Mouse (Mus musculus) kidney, embryonic 14.5 days (tissue): ENCODE results near the gene Lrp5. TPM values are rescaled to one million over a fixed set of nuclear protein-coding genes. Genes with fewer than 3 reads are reported as not detected.

ENCODE experiments used
- ATAC-seq: fragments of 200-750 bp; cut with Nextera tagmentation; 2 replicates; pipeline ENCODE4 v1.8.0; 2017; ENCODE audit warnings: moderate number of reproducible peaks, mild to moderate bottlenecking, moderate TSS enrichment, moderate library complexity; ENCODE audit not compliant: low FRiP score, low TSS enrichment
- H3K27ac ChIP-seq: fragments of 300-500 bp; sonication (generic); 2 replicates; pipeline ENCODE4 v1.5.1; 2014; ENCODE audit warnings: low read depth, mild to moderate bottlenecking, low read length, moderate library complexity, mixed read lengths
- H3K27me3 ChIP-seq: fragments of 300-500 bp; sonication (generic); 2 replicates; pipeline ENCODE4 v1.6.1; 2014; ENCODE audit warnings: mild to moderate bottlenecking, low read length; ENCODE audit not compliant: control insufficient read depth, insufficient read depth
- H3K36me3 ChIP-seq: fragments of 300-500 bp; sonication (generic); 2 replicates; pipeline ENCODE4 v1.6.1; 2014; ENCODE audit warnings: low read length, mixed read lengths; ENCODE audit not compliant: control insufficient read depth, insufficient read depth
- H3K4me1 ChIP-seq: fragments of 300-500 bp; sonication (generic); 2 replicates; pipeline ENCODE4 v1.6.1; 2014; ENCODE audit warnings: low read length, mixed read lengths; ENCODE audit not compliant: control insufficient read depth, insufficient read depth
- H3K4me2 ChIP-seq: fragments of 300-500 bp; sonication (generic); replicated peaks from 2 replicates; pipeline ENCODE4 v1.6.1; 2014; ENCODE audit warnings: low read depth, mild to moderate bottlenecking, low read length
- H3K4me3 ChIP-seq: fragments of 300-500 bp; sonication (generic); 2 replicates; pipeline ENCODE4 v1.5.1; 2014; ENCODE audit warnings: mild to moderate bottlenecking, low read length
- H3K9ac ChIP-seq: fragments of 300-500 bp; sonication (generic); 2 replicates; pipeline ENCODE4 v1.6.1; 2014; ENCODE audit warnings: low read depth, mild to moderate bottlenecking, low read length, moderate library complexity
- H3K9me3 ChIP-seq: fragments of 300-500 bp; sonication (generic); 2 replicates; pipeline ENCODE4 v1.6.1; 2016; ENCODE audit warnings: low read length; ENCODE audit not compliant: control insufficient read depth
- WGBS: fragments of 180-500 bp; shearing (Covaris S2); extraction: QIAGEN DNeasy Blood & Tissue Kit; methylation state at CpG from one replicate; pipeline ENCODE4 v1.1.7; 2014; 5-methylcytosine and 5-hydroxymethylcytosine counted together
- polyA plus RNA-seq: library from polyadenylated mRNA; unstranded; fragments of >200 nt; fragmentation: Nextera tagmentation; extraction: Ambion mirVana; gene quantifications from 2 replicates; pipeline ENCODE4 v1.2.1, GENCODE M21; 2014

Gene Lrp5
- polyA plus RNA-seq, 1 experiment from 2014 or later = 10.1 TPM

DNA sequence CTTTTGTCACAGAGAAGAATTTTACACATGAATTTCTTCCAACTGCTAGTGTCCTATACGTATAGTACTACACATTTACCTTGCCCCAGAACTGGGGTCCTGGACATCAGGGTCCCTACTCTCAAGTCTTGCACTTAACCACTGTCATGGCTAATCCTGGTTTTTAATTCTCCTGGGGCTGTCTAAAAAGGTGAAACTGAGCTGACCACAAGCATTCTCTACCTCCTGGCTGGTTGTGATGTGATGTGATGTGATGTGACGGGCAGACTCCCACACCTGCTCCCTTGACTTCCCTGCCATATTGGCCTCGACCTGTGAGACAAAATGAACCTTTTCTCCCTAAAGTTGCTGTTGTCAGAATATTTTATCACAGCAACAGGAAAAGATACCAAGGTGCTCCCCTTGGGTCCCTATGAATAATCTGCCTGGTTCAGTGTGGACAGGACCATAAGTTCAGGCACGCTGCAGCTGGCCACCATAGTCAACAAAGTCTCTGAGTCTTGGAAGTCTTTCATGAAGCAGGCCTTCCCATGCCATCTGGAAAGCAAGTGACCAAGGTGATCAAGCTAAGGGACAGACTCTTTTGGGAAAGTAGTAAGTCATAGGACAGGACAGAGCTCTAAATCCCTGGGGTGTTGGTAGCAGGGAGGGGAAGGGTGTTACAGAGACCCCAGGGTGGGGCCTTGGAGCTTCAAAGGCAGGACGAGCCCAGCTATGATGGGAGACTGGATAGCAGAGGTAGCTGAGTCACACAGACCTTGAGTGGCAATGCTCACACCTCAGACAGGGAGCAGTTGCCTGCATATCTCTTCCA, 109.7 kb downstream of the Lrp5 start:
- Histone ChIP-seq H3K27me3 (no peaks in the 10 kb centered on the region), H3K27ac (peak overlapping the region; percentile 69), H3K4me1 (peaks cover 19% of the 10 kb centered on the region), H3K9me3 (no peaks in the 10 kb centered on the region), H3K9ac (peak overlapping the region; percentile 37; the same call in 1 of the 2 replicates), H3K36me3 (no peaks in the 10 kb centered on the region), H3K4me2 (peak overlapping the region; percentile 44), H3K4me3 (peak overlapping the region; percentile 97)
- WGBS = 69% methylated on average over 5 of the region's 5 CpGs
- ATAC-seq = no peak

DNA sequence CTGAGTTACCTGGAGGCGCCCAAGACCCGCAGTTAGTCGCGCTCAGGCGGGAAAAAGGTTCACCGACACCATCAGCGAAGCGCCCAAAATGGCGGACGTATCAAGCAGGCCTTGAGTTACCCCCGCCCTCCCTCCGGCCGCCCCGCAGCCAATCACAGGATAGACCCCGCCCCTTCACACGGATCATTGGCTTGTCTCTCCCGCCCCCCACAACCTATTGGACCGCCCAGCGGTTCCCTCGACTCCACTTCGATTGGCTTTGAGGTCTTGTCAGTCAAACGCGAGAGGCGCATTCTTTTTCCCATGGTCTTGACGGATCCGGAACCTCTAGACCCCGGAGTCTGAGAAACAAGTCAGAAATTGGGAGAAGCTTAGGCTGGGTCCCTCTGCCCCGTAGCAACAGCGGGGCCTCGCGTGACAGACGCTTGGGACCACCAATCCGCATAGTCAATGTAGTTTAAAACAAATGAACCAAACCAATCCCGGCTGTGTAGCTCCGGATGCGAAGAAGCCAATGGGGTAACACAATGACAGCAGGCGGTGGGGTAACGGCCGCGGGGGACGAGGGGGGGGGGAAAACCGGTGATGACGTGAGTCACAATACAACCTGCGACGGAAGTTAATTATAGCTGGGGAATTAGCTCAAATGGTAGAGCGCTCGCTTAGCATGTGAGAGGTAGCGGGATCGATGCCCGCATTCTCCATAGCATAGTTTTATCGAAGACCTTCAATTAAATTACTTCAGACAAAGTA, 110.6 kb downstream of the Lrp5 start, which contains the start of gene Ppp6r3:
TSS of gene Ppp6r3 (minus strand) at position 118 of the 753 bp plus-strand sequence.
- under 1% methylated on average over 51 of the region's 51 CpGs for WGBS

DNA sequence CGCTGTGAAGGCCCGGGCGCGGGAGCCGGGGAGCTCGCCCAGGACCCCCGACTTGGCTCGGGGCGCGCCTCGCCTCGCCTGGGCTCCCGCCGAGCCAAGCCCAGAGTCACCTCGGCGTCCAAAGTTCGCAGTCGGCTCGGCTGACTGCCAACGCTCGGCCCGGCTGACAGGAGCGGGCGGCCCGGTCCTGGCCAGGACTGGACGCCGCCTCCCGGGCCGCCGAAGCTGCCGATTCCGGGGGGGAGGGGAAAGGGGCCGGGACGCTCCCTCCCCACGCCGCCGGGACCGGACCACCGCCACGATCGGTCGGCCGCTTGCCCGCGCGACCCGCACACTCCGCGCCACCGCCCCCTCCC, 111.1 kb downstream of the Lrp5 start:
- H3K4me3 ChIP-seq = peak overlapping the region; percentile 97
- 1% methylated on average over 41 of the region's 50 CpGs for WGBS
- H3K27ac ChIP-seq = peak overlapping the region; percentile 94
- no peaks in the 10 kb centered on the region for H3K36me3 ChIP-seq
- peaks cover 19% of the 10 kb centered on the region for H3K4me1 ChIP-seq
- ATAC-seq = peak; percentile 40; the same call in 1 of the 2 replicates
- H3K9me3 ChIP-seq = no peaks in the 10 kb centered on the region
- peak overlapping the region; percentile 96 for H3K9ac ChIP-seq
- H3K27me3 ChIP-seq = no peaks in the 10 kb centered on the region
- H3K4me2 ChIP-seq = peak overlapping the region; percentile 70

More for the DNA sequence above, 110.6 kb downstream of the Lrp5 start, which contains the start of gene Ppp6r3:
- ATAC-seq = peak; percentile 97
- Histone ChIP-seq H3K4me1 (peaks cover 19% of the 10 kb centered on the region), H3K9ac (peak within 1 kb of the TSS; percentile 96), H3K4me2 (peak within 1 kb of the TSS; percentile 70), H3K27me3 (no peaks in the 10 kb centered on the region), H3K27ac (peak within 1 kb of the TSS; percentile 94), H3K36me3 (no peaks in the 10 kb centered on the region), H3K9me3 (no peaks in the 10 kb centered on the region), H3K4me3 (peak within 1 kb of the TSS; percentile 97)

DNA sequence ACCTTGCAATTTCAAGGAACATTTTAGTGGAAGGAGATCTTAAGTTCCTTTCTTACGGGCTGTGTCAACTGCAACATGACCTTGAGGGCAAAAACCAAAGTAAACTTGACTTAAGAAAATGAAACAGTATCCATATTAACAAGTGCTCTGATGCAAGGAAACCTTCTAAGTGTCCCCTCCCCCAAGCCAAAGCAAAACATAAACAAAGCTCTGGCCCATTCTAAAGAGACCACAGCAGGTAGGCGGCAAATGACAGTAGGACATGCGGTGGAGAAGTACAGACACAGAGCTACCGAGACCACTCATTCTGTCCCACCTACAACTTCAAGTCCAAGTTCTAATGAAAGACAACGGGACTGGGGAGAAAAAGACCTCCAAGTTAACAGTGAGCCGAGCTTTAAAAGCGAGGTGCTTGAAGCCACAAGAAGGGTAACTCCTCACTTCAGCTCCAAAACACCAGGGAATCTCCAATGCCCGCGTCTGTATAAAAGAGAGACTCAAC, 111.7 kb downstream of the Lrp5 start:
- 0 out of 2 replicates have a peak overlapping the region, but pooled peaks have one; percentile 94 for H3K27ac ChIP-seq
- ATAC-seq = no peak

DNA sequence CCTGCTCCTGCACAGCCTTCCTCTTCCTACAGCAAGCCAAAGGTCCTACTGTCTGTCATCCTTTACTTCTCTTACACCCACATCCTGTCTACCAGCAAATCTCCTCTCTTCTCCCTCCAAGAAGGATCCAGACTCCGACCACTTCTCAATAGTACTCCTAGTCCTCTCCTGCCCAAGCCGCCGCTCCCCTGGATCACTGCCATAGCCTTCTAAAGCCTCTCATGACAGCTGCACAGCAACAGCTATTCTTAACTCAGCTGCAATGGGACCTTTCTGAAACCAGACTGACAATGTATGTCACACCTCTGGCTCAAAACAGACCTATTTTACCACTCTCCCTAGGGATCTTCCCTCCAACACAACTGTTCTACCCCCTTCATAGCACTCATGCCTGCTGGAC, 122.1 kb downstream of the Lrp5 start:
- no peak for ATAC-seq
- WGBS = 94% methylated on average over 3 of the region's 3 CpGs

More for the DNA sequence above, 111.7 kb downstream of the Lrp5 start:
- 0% methylated on average over 9 of the region's 9 CpGs for whole genome bisulfite sequencing
- H3K9me3 ChIP-seq = no peaks in the 10 kb centered on the region
- H3K4me1 ChIP-seq = peaks cover 19% of the 10 kb centered on the region
- H3K27me3 ChIP-seq = no peaks in the 10 kb centered on the region
- H3K9ac ChIP-seq = peak overlapping the region; percentile 96
- no peaks in the 10 kb centered on the region for H3K36me3 ChIP-seq
- H3K4me3 ChIP-seq = peak overlapping the region; percentile 97
- H3K4me2 ChIP-seq = peak overlapping the region; percentile 70

DNA sequence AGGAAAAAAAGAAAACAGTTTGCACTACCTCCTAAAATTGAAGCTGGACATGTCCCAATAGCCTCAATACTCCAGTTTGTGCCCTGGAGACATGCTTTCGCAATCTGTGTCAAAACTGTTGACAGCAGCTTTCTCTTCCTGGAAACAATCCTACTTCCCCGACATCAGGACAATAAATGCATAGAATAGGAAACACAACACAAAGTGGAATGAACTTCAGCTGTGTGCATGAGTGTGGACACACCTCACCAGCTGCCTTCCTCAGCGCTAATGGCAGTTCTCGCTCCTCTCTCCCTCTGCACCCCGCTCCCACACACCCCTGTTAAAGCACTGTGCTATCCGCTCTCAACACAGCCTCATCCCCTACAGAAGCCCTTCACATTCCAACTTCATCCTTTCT, 123.6 kb downstream of the Lrp5 start:
- no peaks in the 10 kb centered on the region for H3K4me1 ChIP-seq
- no peak overlapping the region for H3K4me2 ChIP-seq
- no peaks in the 10 kb centered on the region for H3K36me3 ChIP-seq
- H3K27ac ChIP-seq = no peak overlapping the region
- WGBS = 87% methylated on average over 6 of the region's 6 CpGs
- no peak for ATAC-seq
- H3K9ac ChIP-seq = no peak overlapping the region
- no peaks in the 10 kb centered on the region for H3K27me3 ChIP-seq
- H3K4me3 ChIP-seq = no peak overlapping the region
- no peaks in the 10 kb centered on the region for H3K9me3 ChIP-seq

More for the DNA sequence above, 122.1 kb downstream of the Lrp5 start:
- H3K9ac ChIP-seq = no peak overlapping the region
- H3K9me3 ChIP-seq = no peaks in the 10 kb centered on the region
- H3K36me3 ChIP-seq = no peaks in the 10 kb centered on the region
- no peaks in the 10 kb centered on the region for H3K27me3 ChIP-seq
- no peak overlapping the region for H3K4me2 ChIP-seq
- no peak overlapping the region for H3K27ac ChIP-seq
- no peak overlapping the region for H3K4me3 ChIP-seq
- no peaks in the 10 kb centered on the region for H3K4me1 ChIP-seq

DNA sequence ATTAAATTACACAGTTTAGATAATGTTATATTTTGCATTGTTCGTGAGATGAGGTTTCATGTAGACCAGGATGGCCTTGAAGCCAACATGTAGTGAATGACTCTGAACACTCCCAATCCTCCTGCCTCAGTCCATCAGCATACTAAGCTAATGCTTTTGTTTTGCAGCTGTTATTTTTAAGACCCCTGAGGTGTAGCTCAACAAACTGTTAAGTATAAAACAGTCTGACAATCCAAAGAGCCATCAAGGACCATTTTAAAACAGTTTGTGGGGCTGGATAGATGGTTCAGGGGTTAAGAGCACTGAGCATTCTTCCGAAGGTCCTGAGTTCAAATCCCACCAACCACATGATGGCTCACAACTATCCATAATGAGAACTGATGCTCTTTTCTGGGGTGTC, 124.1 kb downstream of the Lrp5 start:
- H3K36me3 ChIP-seq = no peaks in the 10 kb centered on the region
- H3K9ac ChIP-seq = no peak overlapping the region
- WGBS = 91% methylated on average over 2 of the region's 2 CpGs
- H3K4me3 ChIP-seq = no peak overlapping the region
- no peak for ATAC-seq
- H3K4me1 ChIP-seq = no peaks in the 10 kb centered on the region
- H3K27me3 ChIP-seq = no peaks in the 10 kb centered on the region
- no peak overlapping the region for H3K4me2 ChIP-seq
- no peak overlapping the region for H3K27ac ChIP-seq
- H3K9me3 ChIP-seq = no peaks in the 10 kb centered on the region

DNA sequence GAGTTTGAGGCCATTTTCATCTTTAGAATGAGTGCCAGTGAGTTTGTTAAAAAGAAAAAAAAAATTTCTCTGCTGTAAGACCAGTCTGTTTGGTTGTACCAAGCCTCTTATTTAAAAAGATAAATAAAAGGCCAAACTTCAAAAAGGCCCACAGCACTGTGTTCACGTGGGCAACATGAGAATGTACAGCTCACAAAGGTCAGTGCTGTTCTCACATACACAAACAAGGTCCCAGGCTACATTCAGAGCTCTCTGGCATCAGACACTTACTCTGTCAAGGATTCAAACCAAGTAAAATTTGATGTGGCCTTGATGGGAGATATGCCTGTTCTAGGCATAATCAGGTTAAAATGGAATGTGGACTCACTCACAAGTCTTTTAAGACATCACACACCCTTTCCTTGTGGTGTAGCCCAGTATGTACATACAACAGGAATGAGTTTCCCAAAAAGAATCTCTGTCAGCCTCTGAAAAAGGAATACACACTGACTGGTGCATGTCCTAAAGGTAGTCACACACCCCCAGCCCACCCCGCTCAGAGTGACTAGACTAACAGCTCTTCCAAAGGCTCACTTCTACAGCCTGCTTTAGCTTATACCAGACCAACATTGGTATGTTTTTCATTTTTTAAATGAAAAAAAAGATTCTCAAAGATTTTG, 130.1 kb downstream of the Lrp5 start:
- H3K9ac ChIP-seq = no peak overlapping the region
- no peak overlapping the region for H3K27ac ChIP-seq
- no peaks in the 10 kb centered on the region for H3K36me3 ChIP-seq
- H3K4me1 ChIP-seq = 0 out of 2 replicates have a peak, but pooled peaks cover 8% of the 10 kb centered on the region
- no peak for ATAC-seq
- no peaks in the 10 kb centered on the region for H3K27me3 ChIP-seq
- H3K4me2 ChIP-seq = no peak overlapping the region
- H3K4me3 ChIP-seq = no peak overlapping the region
- WGBS = 85% methylated on average over 2 of the region's 2 CpGs
- H3K9me3 ChIP-seq = no peaks in the 10 kb centered on the region
